Mouse (Mus musculus) urinary bladder, adult 18-20 months (tissue): ENCODE data around the gene Fam240a.

Experiments
- DNase-seq, 2 experiments: peaks; one replicate each; pipeline ENCODE4 v3.0.0; 2022; ENCODE audit warnings: low spot score in 2 of 2, mixed read lengths in 2 of 2

The Fam240a gene

GRCm38 (mm10) chr9:110945343-110945742 lies 28.7 kb upstream of the Fam240a start:
- no peak for DNase-seq

- DNase-seq = no peak
Measured at GRCm38 (mm10) chr9:110944265-110944664, 27.6 kb upstream of the Fam240a start.

- no peak for DNase-seq
Measured at GRCm38 (mm10) chr9:110937506-110938490, 21.1 kb upstream of the Fam240a start.

- DNase-seq = no peak
Measured at GRCm38 (mm10) chr9:110935941-110936340, 19.3 kb upstream of the Fam240a start.

GRCm38 (mm10) chr9:110933850-110934437 lies 17.3 kb upstream of the Fam240a start:
- no peak for DNase-seq

- no peak for DNase-seq
Measured at GRCm38 (mm10) chr9:110931573-110931972, 14.9 kb upstream of the Fam240a start.

GRCm38 (mm10) chr9:110922759-110923158 lies 6.1 kb upstream of the Fam240a start:
- peak; percentile 29 to 34 for DNase-seq

GRCm38 (mm10) chr9:110920665-110921419 lies 4.2 kb upstream of the Fam240a start:
- DNase-seq = no peak

GRCm38 (mm10) chr9:110915466-110915865 lies 1.2 kb downstream of the Fam240a start:
- no peak for DNase-seq

GRCm38 (mm10) chr9:110914631-110915236 lies 1.9 kb downstream of the Fam240a start:
- DNase-seq = no peak

GRCm38 (mm10) chr9:110909371-110909967 lies 7.2 kb downstream of the Fam240a start:
- DNase-seq = no peak

GRCm38 (mm10) chr9:110908631-110909016 lies 8.0 kb downstream of the Fam240a start:
- DNase-seq = no peak

GRCm38 (mm10) chr9:110907838-110908630 lies 8.6 kb downstream of the Fam240a start:
- no peak for DNase-seq

GRCm38 (mm10) chr9:110907201-110907837 lies 9.3 kb downstream of the Fam240a start:
- no peak for DNase-seq

GRCm38 (mm10) chr9:110902271-110902670 lies 14.4 kb downstream of the Fam240a start:
- no peak for DNase-seq

- DNase-seq = no peak
Measured at GRCm38 (mm10) chr9:110901204-110901603, 15.5 kb downstream of the Fam240a start.

- DNase-seq = no peak
Measured at GRCm38 (mm10) chr9:110899451-110900008, 17.1 kb downstream of the Fam240a start.

- no peak for DNase-seq
Measured at GRCm38 (mm10) chr9:110896595-110896994, 20.1 kb downstream of the Fam240a start.

- DNase-seq = no peak
Measured at GRCm38 (mm10) chr9:110895994-110896393, 20.7 kb downstream of the Fam240a start.

- DNase-seq = no peak
Measured at GRCm38 (mm10) chr9:110895507-110895906, 21.2 kb downstream of the Fam240a start.
